Mouse (Mus musculus): ENCODE measurements at regions not wholly inside any gene's neighbourhood (a gene's known extent, or its start where the extent isn't known, plus 50 kb on each side); places are given as distances from the start of the nearest gene placed in this dataset.

GRCm38 (mm10) chr5:133113183-133113582 is 570.0 kb upstream of the Auts2 start:
- DNase-seq (ENCODE audit: low spot score in 2 of 2) = no peak

GRCm38 (mm10) chr5:133106691-133107354 is 563.7 kb upstream of the Auts2 start:
- DNase-seq (ENCODE audit: low spot score in 2 of 2) = peak in 1 of 2 experiments; percentile 9

- no peak for DNase-seq (ENCODE audit: low spot score in 2 of 2)
Measured at GRCm38 (mm10) chr5:133096340-133096739, 553.2 kb upstream of the Auts2 start.

GRCm38 (mm10) chr5:133084859-133085258 is 541.7 kb upstream of the Auts2 start:
- DNase-seq (ENCODE audit: low spot score in 2 of 2) = no peak

GRCm38 (mm10) chr5:133080751-133081150 is 537.6 kb upstream of the Auts2 start:
- DNase-seq (ENCODE audit: low spot score in 2 of 2) = peak in 1 of 2 experiments; percentile 37

- no peak for DNase-seq (ENCODE audit: low spot score in 2 of 2)
Measured at GRCm38 (mm10) chr5:133078916-133079315, 535.8 kb upstream of the Auts2 start.

- DNase-seq (ENCODE audit: low spot score in 2 of 2) = no peak
Measured at GRCm38 (mm10) chr5:133078390-133078789, 535.2 kb upstream of the Auts2 start.

- DNase-seq (ENCODE audit: low spot score in 2 of 2) = no peak
Measured at GRCm38 (mm10) chr5:133073317-133073716, 530.2 kb upstream of the Auts2 start.

- DNase-seq (ENCODE audit: low spot score in 2 of 2) = no peak
Measured at GRCm38 (mm10) chr5:133070141-133070540, 527.0 kb upstream of the Auts2 start.

- DNase-seq (ENCODE audit: low spot score in 2 of 2) = peak in 1 of 2 experiments; percentile 47
Measured at GRCm38 (mm10) chr5:133062481-133062880, 519.3 kb upstream of the Auts2 start.

- peak in 1 of 2 experiments; percentile 26 for DNase-seq (ENCODE audit: low spot score in 2 of 2)
Measured at GRCm38 (mm10) chr5:133047456-133047855, 504.3 kb upstream of the Auts2 start.

GRCm38 (mm10) chr5:133045637-133046036 is 502.5 kb upstream of the Auts2 start:
- peak in 1 of 2 experiments; percentile 8 for DNase-seq (ENCODE audit: low spot score in 2 of 2)

- no peak for DNase-seq (ENCODE audit: low spot score in 2 of 2)
Measured at GRCm38 (mm10) chr5:133027590-133027989, 484.4 kb upstream of the Auts2 start.

- no peak for DNase-seq (ENCODE audit: low spot score in 2 of 2)
Measured at GRCm38 (mm10) chr5:133025121-133025520, 482.0 kb upstream of the Auts2 start.

GRCm38 (mm10) chr5:133020821-133021220 is 477.7 kb upstream of the Auts2 start:
- no peak for DNase-seq (ENCODE audit: low spot score in 2 of 2)

- DNase-seq (ENCODE audit: low spot score in 2 of 2) = no peak
Measured at GRCm38 (mm10) chr5:133020116-133020515, 477.0 kb upstream of the Auts2 start.

GRCm38 (mm10) chr5:133010624-133011575 is 467.8 kb upstream of the Auts2 start:
- peak; percentile 20 to 76 for DNase-seq (ENCODE audit: low spot score in 2 of 2)

GRCm38 (mm10) chr5:132982866-132983265 is 439.7 kb upstream of the Auts2 start:
- DNase-seq (ENCODE audit: low spot score in 2 of 2) = no peak

GRCm38 (mm10) chr5:132979013-132979412 is 435.9 kb upstream of the Auts2 start:
- no peak for DNase-seq (ENCODE audit: low spot score in 2 of 2)

- peak in 1 of 2 experiments; percentile 5 for DNase-seq (ENCODE audit: low spot score in 2 of 2)
Measured at GRCm38 (mm10) chr5:132975303-132975932, 432.3 kb upstream of the Auts2 start.

GRCm38 (mm10) chr5:132974876-132975275 is 431.7 kb upstream of the Auts2 start:
- no peak for DNase-seq (ENCODE audit: low spot score in 2 of 2)

- DNase-seq (ENCODE audit: low spot score in 2 of 2) = no peak
Measured at GRCm38 (mm10) chr5:132971046-132971445, 427.9 kb upstream of the Auts2 start.
